Mouse (Mus musculus): ENCODE measurements around the gene Mff.
A peak's percentile ranks its signal among the peaks of the same experiment; 100 is the strongest.

Gene Mff

GRCm38 (mm10) chr1:82771022-82771586 is 46.4 kb downstream of the Mff start, which contains the start of gene Gm47791:
Gene Gm47791 (minus strand): TSS chr1:82771243.
- DNase-seq (ENCODE audit: low spot score), result no peak

- no peak for DNase-seq (ENCODE audit: low spot score)
Measured at GRCm38 (mm10) chr1:82772428-82772827, 47.7 kb downstream of the Mff start.

- DNase-seq (ENCODE audit: low spot score), result no peak
Measured at GRCm38 (mm10) chr1:82773208-82773607, 48.5 kb downstream of the Mff start.

GRCm38 (mm10) chr1:82775293-82775692 is 50.6 kb downstream of the Mff start:
- no peak for DNase-seq (ENCODE audit: low spot score)

- DNase-seq (ENCODE audit: low spot score), result no peak
Measured at GRCm38 (mm10) chr1:82779388-82779966, 54.8 kb downstream of the Mff start.

- DNase-seq (ENCODE audit: low spot score), result no peak
Measured at GRCm38 (mm10) chr1:82783559-82783958, 58.9 kb downstream of the Mff start.

- peak; percentile 62 for DNase-seq (ENCODE audit: low spot score)
Measured at GRCm38 (mm10) chr1:82785546-82785945, 60.9 kb downstream of the Mff start.

GRCm38 (mm10) chr1:82787414-82787813 is 62.7 kb downstream of the Mff start:
- peak; percentile 78 for DNase-seq (ENCODE audit: low spot score)

GRCm38 (mm10) chr1:82788070-82788469 is 63.4 kb downstream of the Mff start:
- DNase-seq (ENCODE audit: low spot score), result no peak

- DNase-seq (ENCODE audit: low spot score), result no peak
Measured at GRCm38 (mm10) chr1:82791105-82791504, 66.4 kb downstream of the Mff start.

- DNase-seq (ENCODE audit: low spot score), result no peak
Measured at GRCm38 (mm10) chr1:82792238-82792637, 67.5 kb downstream of the Mff start.

- DNase-seq (ENCODE audit: low spot score), result no peak
Measured at GRCm38 (mm10) chr1:82793110-82793509, 68.4 kb downstream of the Mff start.

- no peak for DNase-seq (ENCODE audit: low spot score)
Measured at GRCm38 (mm10) chr1:82793986-82794385, 69.3 kb downstream of the Mff start.

GRCm38 (mm10) chr1:82795211-82795610 is 70.5 kb downstream of the Mff start:
- DNase-seq (ENCODE audit: low spot score), result no peak

- peak; percentile 20 for DNase-seq (ENCODE audit: low spot score)
Measured at GRCm38 (mm10) chr1:82795702-82796443, 71.2 kb downstream of the Mff start.

GRCm38 (mm10) chr1:82797088-82797487 is 72.4 kb downstream of the Mff start:
- no peak for DNase-seq (ENCODE audit: low spot score)

GRCm38 (mm10) chr1:82798304-82798703 is 73.6 kb downstream of the Mff start:
- no peak for DNase-seq (ENCODE audit: low spot score)

GRCm38 (mm10) chr1:82798922-82799321 is 74.2 kb downstream of the Mff start:
- no peak for DNase-seq (ENCODE audit: low spot score)

GRCm38 (mm10) chr1:82801105-82801783 is 76.6 kb downstream of the Mff start:
- DNase-seq (ENCODE audit: low spot score), result no peak
